Mouse (Mus musculus) testis, adult 2 months (tissue): Measurements from ENCODE around the gene Gm29735. TPM values are rescaled to one million over a fixed set of nuclear protein-coding genes. Genes with fewer than 3 reads are reported as not detected.
"Not testable (repeated sequence)": the region's sequence is repeated elsewhere in the genome, so short reads cannot be mapped to it uniquely, and the experiment has no call there.

Source experiments
- H3K27ac ChIP-seq: fragments of 200-500 bp; 2 replicates; pipeline ENCODE4 v1.5.1; 2012; ENCODE audit warnings: low read depth, low read length; ENCODE audit not compliant: control insufficient read depth, insufficient read depth
- H3K27me3 ChIP-seq: fragments of 200-500 bp; 2 replicates; pipeline ENCODE4 v1.6.1; 2012; ENCODE audit warnings: mild to moderate bottlenecking, low read length, moderate library complexity; ENCODE audit not compliant: control insufficient read depth, insufficient read depth
- H3K36me3 ChIP-seq: fragments of 200-500 bp; 2 replicates; pipeline ENCODE4 v1.6.1; 2012; ENCODE audit warnings: mild to moderate bottlenecking, low read length; ENCODE audit not compliant: control insufficient read depth, insufficient read depth
- H3K4me1 ChIP-seq: fragments of 200-500 bp; 2 replicates; pipeline ENCODE4 v1.6.1; 2012; ENCODE audit warnings: low read length; ENCODE audit not compliant: control insufficient read depth, insufficient read depth
- H3K4me3 ChIP-seq: fragments of 200-500 bp; 2 replicates; pipeline ENCODE4 v1.5.1; 2012; ENCODE audit warnings: low read depth, mild to moderate bottlenecking, low read length, moderate library complexity, mixed read lengths; ENCODE audit not compliant: control insufficient read depth
- CTCF ChIP-seq: fragments of 200-500 bp; IDR thresholded peaks from 2 replicates; pipeline ENCODE4 v1.5.1; 2012; ENCODE audit warnings: low read depth, mild to moderate bottlenecking, inconsistent platforms, low read length, moderate library complexity; ENCODE audit not compliant: control insufficient read depth, insufficient read depth, insufficient replicate concordance
- POLR2A ChIP-seq: fragments of 200-500 bp; IDR thresholded peaks from 2 replicates; pipeline ENCODE4 v1.6.1; 2012; ENCODE audit warnings: low read depth, mild to moderate bottlenecking, inconsistent platforms, low read length, moderate library complexity; ENCODE audit not compliant: control insufficient read depth
- polyA plus RNA-seq: library from polyadenylated mRNA; depleted of rRNA; stranded (reverse); fragments of >200 nt; gene quantifications from 2 replicates; pipeline ENCODE4 v1.2.3, GENCODE M21; 2012; rRNA removed

Gm29735 gene
- polyA plus RNA-seq, result not detected in 2 replicates

DNA sequence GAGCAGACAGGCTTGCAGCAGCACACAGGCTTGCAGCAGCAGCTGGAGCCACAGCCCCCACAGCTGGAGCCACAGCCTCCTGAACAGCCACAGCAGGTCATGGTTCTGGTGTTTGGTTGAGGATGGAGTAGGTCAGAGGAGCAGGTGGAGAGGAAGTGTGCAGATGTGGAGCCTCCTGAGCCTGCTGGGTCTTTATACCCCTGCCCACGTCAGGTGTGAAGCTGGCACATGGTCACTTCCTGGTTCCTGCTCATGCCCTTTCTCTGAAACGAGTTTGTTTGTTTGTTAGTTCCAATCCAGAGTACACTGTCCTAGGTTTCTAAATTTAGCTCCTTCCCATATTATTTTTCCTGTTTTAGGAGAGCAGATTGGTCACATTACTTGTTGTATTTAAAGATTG, at the start of gene Gm29735:
Gene Gm29735, minus strand, starts transcription at position 101 of the 400 bp plus-strand sequence.
- not testable (repeated sequence) for H3K27ac ChIP-seq, H3K36me3 ChIP-seq, H3K27me3 ChIP-seq, H3K4me1 ChIP-seq, H3K4me3 ChIP-seq

GRCm38 (mm10) chr7:142205488-142205887, 48.6 kb upstream of the Gm29735 start:
- Histone ChIP-seq H3K4me1 (no peaks in the 10 kb centered on the region), H3K36me3 (no peaks in the 10 kb centered on the region), H3K4me3 (no peak overlapping the region), H3K27me3 (no peaks in the 10 kb centered on the region), H3K27ac (no peak overlapping the region)
- TF ChIP-seq POLR2A, result no peak
- TF ChIP-seq CTCF, result no peak

GRCm38 (mm10) chr7:142201064-142201463, 44.2 kb upstream of the Gm29735 start, which contains the start of gene Krtap5-3:
Gene Krtap5-3 (plus strand): TSS chr7:142201364.
- Histone ChIP-seq H3K4me3 (no peak within 1 kb of the TSS), H3K4me1 (no peaks in the 10 kb centered on the region), H3K36me3 (no peaks in the 10 kb centered on the region), H3K27ac (no peak within 1 kb of the TSS), H3K27me3 (no peaks in the 10 kb centered on the region)
- TF ChIP-seq CTCF (no peak), POLR2A (no peak)

DNA sequence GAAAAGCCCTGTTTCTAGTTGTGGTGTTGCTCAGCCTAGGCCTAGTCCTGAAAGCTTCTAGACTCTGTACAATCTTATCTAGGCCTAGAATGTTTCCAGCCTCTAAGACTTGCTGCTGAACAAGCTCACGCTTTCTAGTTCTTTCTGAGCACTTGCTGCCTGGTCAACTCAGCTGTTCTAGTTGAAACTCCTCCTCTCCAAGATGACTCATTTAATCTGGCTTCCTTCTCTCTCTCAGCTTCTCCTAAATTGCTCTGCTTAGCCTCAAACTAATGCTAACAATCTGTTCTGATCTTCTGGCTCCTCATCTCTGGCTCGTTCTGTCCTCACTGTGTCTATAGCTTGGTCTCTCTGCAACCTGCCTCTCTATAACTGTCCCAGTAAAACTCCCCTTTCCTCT, 41.8 kb upstream of the Gm29735 start:
- H3K27ac ChIP-seq, result no peak overlapping the region

DNA sequence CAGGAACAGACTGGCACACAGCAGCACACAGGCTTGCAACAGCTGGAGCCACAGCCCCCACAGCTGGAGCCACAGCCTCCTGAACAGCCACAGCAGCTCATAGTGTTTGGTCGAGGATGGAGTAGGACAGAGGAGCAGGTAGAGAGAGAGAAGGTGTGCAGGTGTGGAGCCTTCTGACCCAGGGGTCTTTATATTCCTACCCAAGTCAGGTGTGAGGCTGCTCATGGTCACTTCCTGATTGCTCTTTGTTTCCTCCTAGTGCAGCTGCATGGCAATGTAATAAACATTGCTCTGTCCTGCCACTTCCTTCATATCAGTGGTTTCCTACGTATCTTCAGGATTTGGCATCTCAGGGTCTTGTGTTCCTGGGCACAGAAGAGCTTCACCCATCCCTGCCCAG, 33.4 kb upstream of the Gm29735 start, which contains the start of gene Gm10153:
Gene Gm10153, minus strand, starts transcription at position 101 of the 400 bp plus-strand sequence.
- no peaks in the 10 kb centered on the region for H3K4me1 ChIP-seq
- no peak for TF ChIP-seq POLR2A
- TF ChIP-seq CTCF, result no peak
- H3K36me3 ChIP-seq, result no peaks in the 10 kb centered on the region
- no peak within 1 kb of the TSS for H3K27ac ChIP-seq
- H3K27me3 ChIP-seq, result no peaks in the 10 kb centered on the region
- H3K4me3 ChIP-seq, result no peak within 1 kb of the TSS

More for the DNA sequence above, 41.8 kb upstream of the Gm29735 start:
- Histone ChIP-seq H3K4me1 (no peaks in the 10 kb centered on the region), H3K36me3 (no peaks in the 10 kb centered on the region), H3K4me3 (no peak overlapping the region), H3K27me3 (no peaks in the 10 kb centered on the region)
- TF ChIP-seq CTCF (no peak), POLR2A (no peak)

DNA sequence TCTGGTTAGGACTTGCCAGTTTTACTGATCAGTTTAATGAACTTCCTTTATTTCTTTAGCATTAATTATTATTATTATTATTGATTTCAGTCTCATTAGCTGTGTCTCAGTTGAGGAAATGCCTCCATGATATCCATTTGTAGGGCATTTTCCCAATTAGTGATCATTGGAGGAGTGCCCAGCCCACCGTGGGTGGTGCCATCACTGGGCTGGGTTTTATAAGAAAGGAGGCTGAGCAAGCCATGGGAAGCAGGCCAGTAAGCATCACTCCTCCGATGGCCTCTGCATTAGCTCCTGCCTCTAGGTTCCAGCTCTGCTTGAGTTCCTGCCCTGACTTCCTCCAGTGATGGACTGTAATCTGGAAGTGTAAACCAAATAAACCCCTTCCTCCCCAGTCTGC, 31.2 kb upstream of the Gm29735 start:
- H3K27ac ChIP-seq, result no peak overlapping the region
- no peaks in the 10 kb centered on the region for H3K27me3 ChIP-seq
- H3K4me1 ChIP-seq, result no peaks in the 10 kb centered on the region
- TF ChIP-seq CTCF (no peak), POLR2A (no peak)
- H3K4me3 ChIP-seq, result no peak overlapping the region
- H3K36me3 ChIP-seq, result no peaks in the 10 kb centered on the region

GRCm38 (mm10) chr7:142181021-142181420, 24.1 kb upstream of the Gm29735 start:
- no peak overlapping the region for H3K27ac ChIP-seq
- H3K36me3 ChIP-seq, result no peaks in the 10 kb centered on the region
- H3K4me3 ChIP-seq, result no peak overlapping the region
- no peaks in the 10 kb centered on the region for H3K27me3 ChIP-seq
- TF ChIP-seq POLR2A (no peak), CTCF (no peak)
- H3K4me1 ChIP-seq, result no peaks in the 10 kb centered on the region

GRCm38 (mm10) chr7:142178685-142179084, 21.8 kb upstream of the Gm29735 start:
- Histone ChIP-seq H3K36me3 (no peaks in the 10 kb centered on the region), H3K27me3 (no peaks in the 10 kb centered on the region), H3K4me1 (no peaks in the 10 kb centered on the region), H3K4me3 (no peak overlapping the region), H3K27ac (no peak overlapping the region)
- no peak for TF ChIP-seq CTCF

DNA sequence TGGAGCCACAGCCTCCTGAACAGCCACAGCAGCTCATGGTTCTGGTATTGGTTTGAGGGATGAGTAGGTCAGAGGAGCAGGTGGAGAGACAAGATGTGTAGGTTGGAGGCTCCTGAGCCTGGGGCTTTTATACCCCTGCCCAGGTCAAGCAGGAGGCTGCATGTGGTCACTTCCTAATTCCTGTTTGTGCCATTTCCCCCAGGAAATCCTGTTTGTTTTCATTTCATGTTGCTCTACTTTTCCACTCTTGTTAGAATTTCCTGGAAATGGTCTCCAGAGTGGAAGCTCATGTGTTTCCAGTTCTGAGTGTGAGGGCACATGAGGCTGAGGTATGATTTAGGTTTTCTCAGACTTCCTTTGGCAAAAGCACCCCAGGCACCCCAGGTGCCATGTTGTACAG, 19.0 kb upstream of the Gm29735 start, which contains the start of gene Krtap5-2:
Gene Krtap5-2, minus strand, starts transcription at position 101 of the 400 bp plus-strand sequence.
- not testable (repeated sequence) for H3K27ac ChIP-seq, H3K27me3 ChIP-seq, H3K36me3 ChIP-seq, H3K4me3 ChIP-seq, H3K4me1 ChIP-seq
